Mouse (Mus musculus): ENCODE results near the gene Mlycd. TPM values are rescaled to one million over a fixed set of nuclear protein-coding genes. Genes with fewer than 3 reads are reported as not detected.

The Mlycd gene
- polyA plus RNA-seq, 1 experiment, result 48.2 TPM

DNA sequence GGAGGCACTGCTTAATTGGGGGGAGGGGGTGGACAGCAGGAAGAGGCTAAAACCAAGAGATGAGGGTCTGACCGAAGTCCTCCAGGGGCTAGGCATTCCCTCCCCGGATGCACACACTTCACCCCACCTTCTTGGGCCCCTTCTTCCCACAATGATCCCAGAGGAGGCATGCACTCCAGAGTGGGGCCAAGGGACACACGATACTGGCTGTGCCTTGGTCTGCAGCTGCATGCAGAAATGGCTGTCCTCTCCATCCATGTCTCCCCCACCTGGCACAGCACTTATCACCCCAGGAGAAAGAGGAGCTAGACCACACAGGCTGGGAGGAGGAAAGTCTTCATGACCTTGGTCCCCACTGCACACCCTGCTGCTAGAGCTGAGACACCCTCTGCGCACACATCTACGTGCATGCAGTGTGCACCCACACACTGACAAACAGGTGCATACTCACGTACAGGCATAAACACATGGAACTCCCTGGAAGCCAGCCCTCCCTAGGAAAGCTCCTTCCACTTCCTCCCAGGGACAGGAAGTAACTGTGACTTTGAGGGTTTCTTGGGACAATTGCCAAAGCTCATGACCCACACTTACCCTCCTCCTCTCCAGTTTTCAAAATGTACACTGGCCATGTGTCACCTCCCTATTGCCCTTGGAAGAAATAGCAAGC is 31.5 kb downstream of the Mlycd start:
- WGBS, result 68% methylated on average over 6 of the region's 6 CpGs
- peaks cover 47% of the 10 kb centered on the region for H3K4me1 ChIP-seq (ENCODE audit: control insufficient read depth, insufficient read depth, low read length)
- TF ChIP-seq POLR2A (IDR thresholded peaks at IDR 0.05; ENCODE audit: low read depth, low read length) (no peak), CTCF (conservative IDR thresholded peaks at IDR 0.05; ENCODE audit: insufficient read depth, insufficient read length, low read depth, low read length) (no peak)
- no peaks in the 10 kb centered on the region for H3K36me3 ChIP-seq (ENCODE audit: control insufficient read depth, insufficient read depth, low read length)
- no peak overlapping the region for H3K4me3 ChIP-seq (ENCODE audit: insufficient read depth, low read depth, low read length)
- peak overlapping the region; percentile 33 for H3K27ac ChIP-seq (ENCODE audit: insufficient read depth, low read depth, low read length)
- peak; percentile 70 for DNase-seq
- H3K27me3 ChIP-seq (replicated peaks; ENCODE audit: control insufficient read depth, insufficient read depth, low read length), result no peaks in the 10 kb centered on the region

DNA sequence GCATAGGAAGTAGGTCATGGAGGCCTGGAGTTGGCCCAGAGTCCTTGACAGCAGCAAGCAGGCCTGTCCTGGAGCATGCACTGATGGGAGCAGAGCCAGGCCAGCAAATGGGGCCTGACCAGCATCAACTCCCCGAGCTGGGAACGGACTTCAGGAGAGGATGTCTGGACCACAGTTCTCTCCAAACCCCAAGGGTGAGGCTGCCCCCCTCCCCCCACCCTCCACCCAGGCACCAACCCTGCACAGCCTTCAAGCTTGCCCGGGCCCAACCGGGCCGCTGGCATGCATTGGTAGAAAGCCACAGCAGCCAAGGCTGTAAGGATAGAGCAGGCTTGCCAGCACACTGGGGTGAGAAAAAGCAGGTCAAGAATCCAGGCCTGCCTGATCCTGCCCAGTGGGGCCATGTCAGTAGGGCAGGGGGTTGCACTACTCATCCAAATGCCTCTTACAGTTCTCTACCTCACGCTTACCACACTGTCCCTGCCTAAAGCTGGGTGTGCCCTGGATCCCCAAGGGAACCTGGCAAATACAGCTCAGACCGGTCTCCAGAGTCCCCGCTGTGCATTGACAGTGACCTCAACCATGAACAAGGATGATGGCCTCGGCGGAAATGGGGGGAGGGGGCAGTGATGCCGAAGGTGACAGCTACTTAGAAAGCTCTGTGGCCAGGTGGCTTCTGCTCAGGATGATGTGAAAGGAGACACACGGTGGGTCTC is 33.1 kb downstream of the Mlycd start:
- Histone ChIP-seq H3K27ac (ENCODE audit: insufficient read depth, low read depth, low read length) (no peak overlapping the region), H3K4me3 (ENCODE audit: insufficient read depth, low read depth, low read length) (no peak overlapping the region), H3K27me3 (replicated peaks; ENCODE audit: control insufficient read depth, insufficient read depth, low read length) (no peaks in the 10 kb centered on the region), H3K36me3 (ENCODE audit: control insufficient read depth, insufficient read depth, low read length) (no peaks in the 10 kb centered on the region), H3K4me1 (ENCODE audit: control insufficient read depth, insufficient read depth, low read length) (peaks cover 52% of the 10 kb centered on the region)
- 48% methylated on average over 12 of the region's 12 CpGs for WGBS
- peak; percentile 51 for DNase-seq
- no peak for TF ChIP-seq POLR2A (IDR thresholded peaks at IDR 0.05; ENCODE audit: low read depth, low read length)
- no peak for TF ChIP-seq CTCF (conservative IDR thresholded peaks at IDR 0.05; ENCODE audit: insufficient read depth, insufficient read length, low read depth, low read length)

DNA sequence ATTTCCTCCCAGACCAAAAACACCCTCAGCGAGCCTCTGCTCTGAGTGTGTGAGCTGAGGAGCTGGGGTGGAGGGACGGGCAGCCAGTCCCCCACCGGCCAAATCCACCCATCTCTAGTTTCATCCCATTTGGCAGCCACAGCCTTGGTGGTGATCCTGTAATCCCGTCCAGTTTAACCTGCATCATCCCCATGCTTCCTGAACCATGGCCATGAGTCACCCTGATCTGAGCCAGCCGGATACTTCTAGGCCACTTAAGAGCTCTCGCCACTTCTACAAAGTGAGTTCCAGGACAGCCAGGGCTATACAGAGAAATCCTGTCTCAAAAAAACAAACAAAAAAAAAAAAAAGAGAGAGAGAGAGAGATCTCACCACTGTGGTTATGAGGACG is 33.7 kb downstream of the Mlycd start:
- peaks cover 46% of the 10 kb centered on the region for H3K4me1 ChIP-seq (ENCODE audit: control insufficient read depth, insufficient read depth, low read length)

DNA sequence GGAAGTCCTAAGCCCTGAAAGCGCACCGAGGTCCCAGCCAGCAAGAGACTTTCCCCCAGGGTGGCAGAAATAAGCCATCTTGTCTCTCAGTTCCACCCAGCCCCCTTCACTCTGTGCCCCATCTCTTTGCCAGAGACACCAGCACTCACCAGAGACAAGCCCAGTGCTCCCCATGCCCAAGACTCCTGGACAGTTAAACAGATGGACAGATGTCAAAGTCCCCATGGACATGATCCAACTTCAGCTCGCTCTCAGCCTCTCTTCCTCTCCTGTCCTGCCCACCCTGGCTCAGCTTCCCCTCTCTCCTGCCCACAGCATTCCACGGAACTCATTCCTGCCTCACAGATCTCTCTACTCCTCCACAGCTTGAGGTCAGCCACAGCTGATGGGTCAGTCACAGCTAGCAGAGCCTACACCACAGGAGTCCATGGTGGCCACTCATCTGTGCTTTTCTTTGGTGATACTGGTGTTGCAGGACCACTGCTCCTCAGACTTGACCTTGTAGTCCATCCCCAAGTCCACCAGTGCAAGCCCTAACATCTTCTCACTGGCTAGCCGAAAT is 34.2 kb downstream of the Mlycd start:
- WGBS, result 50% methylated on average over 5 of the region's 5 CpGs
- DNase-seq, result peak; percentile 77

More for the DNA sequence above, 33.7 kb downstream of the Mlycd start:
- no peak for TF ChIP-seq POLR2A (IDR thresholded peaks at IDR 0.05; ENCODE audit: low read depth, low read length)
- no peak for TF ChIP-seq CTCF (conservative IDR thresholded peaks at IDR 0.05; ENCODE audit: insufficient read depth, insufficient read length, low read depth, low read length)
- no peaks in the 10 kb centered on the region for H3K36me3 ChIP-seq (ENCODE audit: control insufficient read depth, insufficient read depth, low read length)
- no peaks in the 10 kb centered on the region for H3K27me3 ChIP-seq (replicated peaks; ENCODE audit: control insufficient read depth, insufficient read depth, low read length)
- no peak for DNase-seq
- H3K4me3 ChIP-seq (ENCODE audit: insufficient read depth, low read depth, low read length), result no peak overlapping the region
- no peak overlapping the region for H3K27ac ChIP-seq (ENCODE audit: insufficient read depth, low read depth, low read length)
- WGBS, result 44% methylated on average over 7 of the region's 7 CpGs

DNA sequence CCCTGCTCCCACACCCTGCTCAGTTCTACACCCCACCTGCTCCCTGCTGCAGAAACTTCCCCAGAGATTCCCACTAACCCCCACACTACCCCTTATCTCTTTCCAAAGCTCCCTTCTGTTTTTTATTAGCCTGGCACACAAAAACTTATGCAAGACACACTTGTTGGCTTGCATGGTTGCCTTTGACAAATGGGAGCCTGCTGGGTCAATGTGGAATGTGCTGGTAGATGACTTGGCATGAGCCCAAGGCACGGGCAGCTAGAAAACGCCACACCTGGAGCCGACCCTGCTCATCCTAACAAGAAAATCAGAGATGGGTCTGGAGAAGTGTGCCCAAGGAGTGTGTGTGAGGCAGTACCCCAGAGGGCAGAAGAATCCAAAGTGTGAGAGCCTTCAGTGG is 34.9 kb downstream of the Mlycd start:
- peak; percentile 75 for DNase-seq
- Histone ChIP-seq H3K4me3 (ENCODE audit: insufficient read depth, low read depth, low read length) (no peak overlapping the region), H3K36me3 (ENCODE audit: control insufficient read depth, insufficient read depth, low read length) (no peaks in the 10 kb centered on the region), H3K27ac (ENCODE audit: insufficient read depth, low read depth, low read length) (0 out of 2 replicates have a peak overlapping the region, but pooled peaks have one; percentile 36), H3K4me1 (ENCODE audit: control insufficient read depth, insufficient read depth, low read length) (peaks cover 38% of the 10 kb centered on the region), H3K27me3 (replicated peaks; ENCODE audit: control insufficient read depth, insufficient read depth, low read length) (no peaks in the 10 kb centered on the region)
- TF ChIP-seq CTCF (conservative IDR thresholded peaks at IDR 0.05; ENCODE audit: insufficient read depth, insufficient read length, low read depth, low read length), result no peak
- no peak for TF ChIP-seq POLR2A (IDR thresholded peaks at IDR 0.05; ENCODE audit: low read depth, low read length)
- 28% methylated on average over 3 of the region's 3 CpGs for WGBS

More for the DNA sequence above, 34.2 kb downstream of the Mlycd start:
- H3K27ac ChIP-seq (ENCODE audit: insufficient read depth, low read depth, low read length), result 0 out of 2 replicates have a peak overlapping the region, but pooled peaks have one; percentile 43
- no peaks in the 10 kb centered on the region for H3K36me3 ChIP-seq (ENCODE audit: control insufficient read depth, insufficient read depth, low read length)
- TF ChIP-seq CTCF (conservative IDR thresholded peaks at IDR 0.05; ENCODE audit: insufficient read depth, insufficient read length, low read depth, low read length), result no peak
- no peak for TF ChIP-seq POLR2A (IDR thresholded peaks at IDR 0.05; ENCODE audit: low read depth, low read length)
- peaks cover 41% of the 10 kb centered on the region for H3K4me1 ChIP-seq (ENCODE audit: control insufficient read depth, insufficient read depth, low read length)
- H3K27me3 ChIP-seq (replicated peaks; ENCODE audit: control insufficient read depth, insufficient read depth, low read length), result no peaks in the 10 kb centered on the region
- H3K4me3 ChIP-seq (ENCODE audit: insufficient read depth, low read depth, low read length), result no peak overlapping the region

DNA sequence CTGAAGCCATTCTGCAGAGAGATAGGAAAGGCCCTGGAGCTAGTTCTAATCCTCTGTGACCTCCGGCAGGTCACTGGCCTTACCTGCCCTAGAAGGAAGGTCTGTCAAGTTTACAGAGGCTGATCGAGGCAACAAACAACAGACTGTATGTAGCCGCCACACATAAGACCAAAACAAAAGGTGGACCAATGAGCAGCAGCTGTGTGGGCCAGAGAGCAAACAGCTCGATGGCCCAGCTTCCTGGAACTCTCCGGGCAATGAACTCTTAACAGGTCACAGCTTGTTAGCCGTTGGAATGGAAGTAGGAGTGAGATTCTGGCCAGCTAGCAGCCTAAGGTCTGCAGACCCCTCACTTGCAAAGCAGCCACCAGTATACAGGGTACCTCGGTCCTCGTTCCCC is 35.6 kb downstream of the Mlycd start:
- peak; percentile 85 for DNase-seq
- peak overlapping the region; percentile 36 for H3K27ac ChIP-seq (ENCODE audit: insufficient read depth, low read depth, low read length)
- H3K4me1 ChIP-seq (ENCODE audit: control insufficient read depth, insufficient read depth, low read length), result peaks cover 38% of the 10 kb centered on the region
- TF ChIP-seq POLR2A (IDR thresholded peaks at IDR 0.05; ENCODE audit: low read depth, low read length), result no peak
- TF ChIP-seq CTCF (conservative IDR thresholded peaks at IDR 0.05; ENCODE audit: insufficient read depth, insufficient read length, low read depth, low read length), result no peak
- H3K27me3 ChIP-seq (replicated peaks; ENCODE audit: control insufficient read depth, insufficient read depth, low read length), result no peaks in the 10 kb centered on the region
- H3K36me3 ChIP-seq (ENCODE audit: control insufficient read depth, insufficient read depth, low read length), result no peaks in the 10 kb centered on the region
- H3K4me3 ChIP-seq (ENCODE audit: insufficient read depth, low read depth, low read length), result no peak overlapping the region
- 44% methylated on average over 8 of the region's 8 CpGs for WGBS

DNA sequence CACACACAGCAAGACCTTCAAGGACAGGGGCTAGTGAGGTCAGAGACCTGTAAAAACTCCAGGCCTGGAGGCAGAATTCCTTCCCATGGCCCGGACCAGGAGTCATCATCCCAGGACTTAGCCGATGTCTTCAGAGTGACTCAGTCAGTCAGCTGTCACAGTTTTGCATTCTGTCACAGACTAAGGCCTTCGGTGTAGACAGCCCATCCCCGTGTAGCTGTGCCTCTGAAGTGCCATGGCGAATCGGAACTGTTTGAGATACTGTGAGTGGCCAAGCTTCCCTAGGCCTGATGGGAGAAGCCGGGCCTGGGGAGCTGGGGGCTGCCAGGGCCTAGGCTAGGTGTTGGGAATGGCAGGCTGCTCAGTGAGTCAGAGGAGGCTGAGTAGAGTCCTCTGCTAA is 36.0 kb downstream of the Mlycd start:
- WGBS, result 86% methylated on average over 7 of the region's 7 CpGs

More for the DNA sequence above, 36.0 kb downstream of the Mlycd start:
- no peak for TF ChIP-seq CTCF (conservative IDR thresholded peaks at IDR 0.05; ENCODE audit: insufficient read depth, insufficient read length, low read depth, low read length)
- TF ChIP-seq POLR2A (IDR thresholded peaks at IDR 0.05; ENCODE audit: low read depth, low read length), result no peak
- DNase-seq, result no peak
- no peaks in the 10 kb centered on the region for H3K27me3 ChIP-seq (replicated peaks; ENCODE audit: control insufficient read depth, insufficient read depth, low read length)
- no peak overlapping the region for H3K4me3 ChIP-seq (ENCODE audit: insufficient read depth, low read depth, low read length)
- H3K36me3 ChIP-seq (ENCODE audit: control insufficient read depth, insufficient read depth, low read length), result no peaks in the 10 kb centered on the region
- H3K4me1 ChIP-seq (ENCODE audit: control insufficient read depth, insufficient read depth, low read length), result peaks cover 36% of the 10 kb centered on the region
- no peak overlapping the region for H3K27ac ChIP-seq (ENCODE audit: insufficient read depth, low read depth, low read length)

Measured in kidney, adult 2 months (tissue).